Mouse (Mus musculus): ENCODE data around the gene Phldb1. TPM values are rescaled to one million over a fixed set of nuclear protein-coding genes. Genes with fewer than 3 reads are reported as not detected.

Gene Phldb1
- polyA plus RNA-seq, 1 experiment = 8.4 TPM

GRCm38 (mm10) chr9:44678288-44678871 is 56.6 kb downstream of the Phldb1 start:
- H3K27ac ChIP-seq (ENCODE audit: control insufficient read depth, insufficient read depth, low read depth, low read length, poor library complexity) = no peak overlapping the region
- no peak overlapping the region for H3K4me3 ChIP-seq (replicated peaks; ENCODE audit: control insufficient read depth, low read depth, low read length)
- 80% methylated on average over 2 of the region's 2 CpGs for WGBS
- TF ChIP-seq POLR2A (IDR thresholded peaks at IDR 0.05; ENCODE audit: borderline replicate concordance, control insufficient read depth, low read depth, low read length) = no peak
- no peaks in the 10 kb centered on the region for H3K4me1 ChIP-seq (ENCODE audit: control insufficient read depth, insufficient read depth, low read length)

- Histone ChIP-seq H3K27ac (ENCODE audit: control insufficient read depth, insufficient read depth, low read depth, low read length, poor library complexity) (no peak within 1 kb of the TSS), H3K4me3 (replicated peaks; ENCODE audit: control insufficient read depth, low read depth, low read length) (no peak within 1 kb of the TSS), H3K4me1 (ENCODE audit: control insufficient read depth, insufficient read depth, low read length) (no peaks in the 10 kb centered on the region)
- no peak for TF ChIP-seq CTCF (IDR thresholded peaks at IDR 0.05; ENCODE audit: control insufficient read depth, insufficient read depth, low read length)
- TF ChIP-seq POLR2A (IDR thresholded peaks at IDR 0.05; ENCODE audit: borderline replicate concordance, control insufficient read depth, low read depth, low read length) = no peak
- 78% methylated on average over 3 of the region's 3 CpGs for WGBS
Measured at GRCm38 (mm10) chr9:44673005-44673404, 62.0 kb downstream of the Phldb1 start, which contains the start of gene Treh. Gene Treh (plus strand): TSS chr9:44673233.

GRCm38 (mm10) chr9:44672291-44672865 is 62.6 kb downstream of the Phldb1 start:
- WGBS = 63% methylated on average over 2 of the region's 2 CpGs
- H3K27ac ChIP-seq (ENCODE audit: control insufficient read depth, insufficient read depth, low read depth, low read length, poor library complexity) = no peak overlapping the region
- H3K4me3 ChIP-seq (replicated peaks; ENCODE audit: control insufficient read depth, low read depth, low read length) = no peak overlapping the region
- no peaks in the 10 kb centered on the region for H3K4me1 ChIP-seq (ENCODE audit: control insufficient read depth, insufficient read depth, low read length)
- TF ChIP-seq POLR2A (IDR thresholded peaks at IDR 0.05; ENCODE audit: borderline replicate concordance, control insufficient read depth, low read depth, low read length) (no peak), CTCF (IDR thresholded peaks at IDR 0.05; ENCODE audit: control insufficient read depth, insufficient read depth, low read length) (no peak)

- Histone ChIP-seq H3K27ac (ENCODE audit: control insufficient read depth, insufficient read depth, low read depth, low read length, poor library complexity) (no peak overlapping the region), H3K4me1 (ENCODE audit: control insufficient read depth, insufficient read depth, low read length) (no peaks in the 10 kb centered on the region), H3K4me3 (replicated peaks; ENCODE audit: control insufficient read depth, low read depth, low read length) (no peak overlapping the region)
- WGBS = 79% methylated on average over 5 of the region's 5 CpGs
- no peak for TF ChIP-seq POLR2A (IDR thresholded peaks at IDR 0.05; ENCODE audit: borderline replicate concordance, control insufficient read depth, low read depth, low read length)
- no peak for TF ChIP-seq CTCF (IDR thresholded peaks at IDR 0.05; ENCODE audit: control insufficient read depth, insufficient read depth, low read length)
Measured at GRCm38 (mm10) chr9:44671416-44671815, 63.6 kb downstream of the Phldb1 start.

GRCm38 (mm10) chr9:44663706-44664105 is 71.3 kb downstream of the Phldb1 start:
- 85% methylated on average over 6 of the region's 6 CpGs for WGBS
- Histone ChIP-seq H3K27ac (ENCODE audit: control insufficient read depth, insufficient read depth, low read depth, low read length, poor library complexity) (no peak overlapping the region), H3K4me3 (replicated peaks; ENCODE audit: control insufficient read depth, low read depth, low read length) (no peak overlapping the region), H3K4me1 (ENCODE audit: control insufficient read depth, insufficient read depth, low read length) (no peaks in the 10 kb centered on the region)
- TF ChIP-seq CTCF (IDR thresholded peaks at IDR 0.05; ENCODE audit: control insufficient read depth, insufficient read depth, low read length) (no peak), POLR2A (IDR thresholded peaks at IDR 0.05; ENCODE audit: borderline replicate concordance, control insufficient read depth, low read depth, low read length) (no peak)

- 26% methylated on average over 26 of the region's 26 CpGs for WGBS
- no peak overlapping the region for H3K4me3 ChIP-seq (replicated peaks; ENCODE audit: control insufficient read depth, low read depth, low read length)
- H3K4me1 ChIP-seq (ENCODE audit: control insufficient read depth, insufficient read depth, low read length) = no peaks in the 10 kb centered on the region; the same call in 1 of the 2 replicates
- no peak overlapping the region for H3K27ac ChIP-seq (ENCODE audit: control insufficient read depth, insufficient read depth, low read depth, low read length, poor library complexity)
- TF ChIP-seq POLR2A (IDR thresholded peaks at IDR 0.05; ENCODE audit: borderline replicate concordance, control insufficient read depth, low read depth, low read length) (no peak), CTCF (IDR thresholded peaks at IDR 0.05; ENCODE audit: control insufficient read depth, insufficient read depth, low read length) (peak; percentile 55; the same call in 1 of the 2 replicates)
Measured at GRCm38 (mm10) chr9:44655098-44656066, 79.6 kb downstream of the Phldb1 start.

GRCm38 (mm10) chr9:44653896-44654295 is 81.1 kb downstream of the Phldb1 start:
- Histone ChIP-seq H3K4me3 (replicated peaks; ENCODE audit: control insufficient read depth, low read depth, low read length) (no peak overlapping the region), H3K27ac (ENCODE audit: control insufficient read depth, insufficient read depth, low read depth, low read length, poor library complexity) (no peak overlapping the region), H3K4me1 (ENCODE audit: control insufficient read depth, insufficient read depth, low read length) (no peaks in the 10 kb centered on the region; the same call in 1 of the 2 replicates)
- TF ChIP-seq CTCF (IDR thresholded peaks at IDR 0.05; ENCODE audit: control insufficient read depth, insufficient read depth, low read length) = no peak
- no peak for TF ChIP-seq POLR2A (IDR thresholded peaks at IDR 0.05; ENCODE audit: borderline replicate concordance, control insufficient read depth, low read depth, low read length)
- 83% methylated on average over 4 of the region's 4 CpGs for WGBS

- TF ChIP-seq POLR2A (IDR thresholded peaks at IDR 0.05; ENCODE audit: borderline replicate concordance, control insufficient read depth, low read depth, low read length) (no peak), CTCF (IDR thresholded peaks at IDR 0.05; ENCODE audit: control insufficient read depth, insufficient read depth, low read length) (peak; percentile 80)
- H3K4me1 ChIP-seq (ENCODE audit: control insufficient read depth, insufficient read depth, low read length) = no peaks in the 10 kb centered on the region; the same call in 1 of the 2 replicates
- 12% methylated on average over 8 of the region's 8 CpGs for WGBS
- H3K27ac ChIP-seq (ENCODE audit: control insufficient read depth, insufficient read depth, low read depth, low read length, poor library complexity) = no peak overlapping the region
- H3K4me3 ChIP-seq (replicated peaks; ENCODE audit: control insufficient read depth, low read depth, low read length) = no peak overlapping the region
Measured at GRCm38 (mm10) chr9:44652027-44652426, 83.0 kb downstream of the Phldb1 start.

Data from bone marrow, adult 2 months (tissue).